Mouse (Mus musculus) heart, postnatal 10 days (tissue): ENCODE data around the gene Khdc1c. TPM values are rescaled to one million over a fixed set of nuclear protein-coding genes. Genes with fewer than 3 reads are reported as not detected.
A peak's percentile ranks its signal among the peaks of the same experiment; 100 is the strongest.
"Not testable (repeated sequence)": the region's sequence is repeated elsewhere in the genome, so short reads cannot be mapped to it uniquely, and the experiment has no call there.

Experiments used
- DNase-seq, 2 experiments: peaks; one replicate each; pipeline ENCODE4 v3.0.0; 2021
- intact Hi-C: fragments of 180-260 bp; cut with DNase I; formaldehyde crosslinking; loops from one replicate; pipeline ENCODE4 v1.15.1; 2025
- total RNA-seq, 2 experiments: library from RNA; stranded (reverse); gene quantifications; 2 replicates each; pipeline ENCODE4 v1.2.3; 2021

The Khdc1c gene
- not detected for total RNA-seq

DNA sequence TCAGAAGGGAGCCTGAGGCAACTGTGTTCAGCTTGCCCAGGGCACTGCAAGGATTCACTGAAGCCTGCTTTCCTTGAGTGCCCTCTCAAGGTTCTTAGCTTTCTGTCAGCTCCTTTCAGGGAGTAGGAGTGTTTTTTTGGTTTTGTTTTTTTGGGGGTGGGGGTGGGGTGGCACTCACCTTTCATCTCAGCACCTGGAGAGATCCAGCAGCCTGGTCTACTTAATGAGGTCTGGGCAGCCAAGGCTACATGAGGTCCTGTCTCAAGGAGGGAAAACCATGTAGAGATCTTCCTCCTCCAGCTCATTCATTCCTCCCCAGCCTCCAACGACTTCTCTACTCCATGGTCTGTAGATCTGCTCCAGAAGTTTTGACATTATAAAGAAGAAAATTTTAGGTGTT, at the start of gene Khdc1c:
TSS of gene Khdc1c (plus strand) at position 301 of the 400 bp plus-strand sequence.
- DNase-seq, intact Hi-C loops: not testable (repeated sequence)

GRCm38 (mm10) chr1:21320271-21320670, 47.9 kb upstream of the Khdc1c start:
- intact Hi-C loops, DNase-seq: not testable (repeated sequence)

GRCm38 (mm10) chr1:21321656-21322055, 46.5 kb upstream of the Khdc1c start:
- intact Hi-C loops = no loop called here
- no peak for DNase-seq

DNA sequence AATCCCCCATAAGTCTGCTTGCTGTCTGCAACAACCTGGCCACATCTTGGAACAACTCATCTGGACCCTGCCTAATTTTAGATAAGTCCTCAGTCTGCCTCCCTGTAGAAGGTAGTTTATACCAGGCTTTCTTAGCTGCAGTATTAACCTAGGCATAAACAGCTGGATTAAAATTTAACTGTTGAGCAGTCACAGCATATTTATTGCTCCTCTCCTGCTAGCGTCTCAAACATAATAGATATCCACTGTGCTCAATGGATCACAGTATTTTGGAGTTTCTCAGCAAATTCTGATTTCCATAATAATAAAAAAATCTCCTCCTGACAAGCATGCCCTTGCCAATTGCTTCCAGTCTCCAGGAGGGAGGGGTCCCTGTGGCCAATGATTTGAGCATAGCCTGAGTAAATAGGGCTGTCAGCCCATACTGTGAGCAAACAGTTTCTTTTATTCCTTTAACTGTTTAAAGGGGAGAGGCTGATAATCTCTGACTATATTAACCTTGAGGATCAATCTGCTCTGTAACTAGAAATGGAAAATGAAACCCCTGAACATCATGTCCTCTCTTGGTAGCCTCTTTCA, 44.0 kb upstream of the Khdc1c start:
- intact Hi-C loops = no loop called here
- DNase-seq = no peak

- DNase-seq = no peak
- intact Hi-C loops = no loop called here
These were observed 43.5 kb upstream of the Khdc1c start for GRCm38 (mm10) chr1:21324633-21325032.

GRCm38 (mm10) chr1:21326733-21327132, 41.4 kb upstream of the Khdc1c start:
- intact Hi-C loops = no loop called here
- DNase-seq = no peak

DNA sequence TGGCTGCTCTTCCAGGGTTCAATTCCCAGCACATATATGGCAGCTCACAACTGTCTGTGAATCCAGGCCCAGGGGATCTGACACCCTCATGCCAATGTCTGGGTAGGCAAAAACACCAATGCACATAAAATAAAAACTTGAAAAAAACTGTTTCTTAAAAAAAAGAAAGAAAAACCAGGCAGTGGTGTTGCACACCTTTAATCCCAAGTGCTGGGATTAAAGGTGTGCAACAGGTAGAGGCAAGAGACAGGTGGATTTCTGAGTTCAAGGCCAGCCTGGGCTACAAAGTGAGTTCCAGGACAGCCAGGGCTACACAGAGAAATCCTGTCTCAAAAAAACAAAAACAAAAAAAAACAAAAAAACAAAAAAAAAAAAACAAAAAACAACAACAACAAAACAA, 37.0 kb upstream of the Khdc1c start:
- intact Hi-C loops, DNase-seq: not testable (repeated sequence)

GRCm38 (mm10) chr1:21333222-21333973, 34.7 kb upstream of the Khdc1c start:
- intact Hi-C loops = no loop called here
- DNase-seq = no peak

GRCm38 (mm10) chr1:21335836-21336235, 32.3 kb upstream of the Khdc1c start:
- intact Hi-C loops = no loop called here
- DNase-seq = no peak

DNA sequence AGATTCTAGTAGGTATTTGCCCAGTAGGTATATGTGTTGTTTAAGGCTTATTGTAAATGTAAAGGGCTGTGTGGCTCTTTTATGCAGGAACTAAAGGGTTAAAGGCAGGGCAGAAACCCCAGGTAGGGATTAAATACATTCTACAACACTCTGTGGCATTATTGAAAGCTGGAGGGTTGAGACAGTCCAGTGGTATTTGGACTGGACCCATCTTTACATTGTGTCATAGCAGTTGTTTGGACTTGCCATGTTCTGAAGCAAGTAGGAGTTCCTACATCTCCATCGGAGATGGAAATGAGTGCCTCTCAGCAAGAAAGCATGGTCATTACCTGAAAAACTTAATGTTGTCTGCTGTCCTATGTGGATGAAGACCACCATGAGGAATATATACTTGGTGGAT, 27.4 kb upstream of the Khdc1c start:
- DNase-seq = no peak
- intact Hi-C loops = loop anchor here (5.0 kb wide), 3 partner anchors 73 to 403 kb away; no protein-coding TSS in a partner anchor

DNA sequence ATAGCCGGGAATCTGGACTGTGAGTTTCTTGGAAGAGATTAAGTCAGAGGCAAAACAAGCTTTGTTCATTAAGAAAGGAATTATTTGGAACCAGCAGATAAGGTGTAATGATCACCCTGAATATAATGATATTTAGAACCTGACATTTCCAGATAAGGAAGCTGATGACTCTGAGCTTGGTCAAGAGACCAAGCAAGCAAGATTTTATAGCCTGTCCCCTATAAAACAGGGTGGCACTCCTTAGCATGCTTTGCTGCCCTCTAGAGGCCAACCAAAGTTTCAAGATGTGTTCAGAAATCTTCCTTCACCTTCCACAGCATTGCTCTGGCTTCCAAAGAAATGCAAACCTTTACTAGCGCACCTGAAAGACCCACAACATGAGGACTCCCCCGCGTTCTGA, 23.9 kb upstream of the Khdc1c start:
- peak; percentile 48 to 78 for DNase-seq
- intact Hi-C loops = loop anchor here (1.0 to 5.0 kb wide), 4 partner anchors 77 to 407 kb away; partner anchors contain the start of gene Tmem14a

DNA sequence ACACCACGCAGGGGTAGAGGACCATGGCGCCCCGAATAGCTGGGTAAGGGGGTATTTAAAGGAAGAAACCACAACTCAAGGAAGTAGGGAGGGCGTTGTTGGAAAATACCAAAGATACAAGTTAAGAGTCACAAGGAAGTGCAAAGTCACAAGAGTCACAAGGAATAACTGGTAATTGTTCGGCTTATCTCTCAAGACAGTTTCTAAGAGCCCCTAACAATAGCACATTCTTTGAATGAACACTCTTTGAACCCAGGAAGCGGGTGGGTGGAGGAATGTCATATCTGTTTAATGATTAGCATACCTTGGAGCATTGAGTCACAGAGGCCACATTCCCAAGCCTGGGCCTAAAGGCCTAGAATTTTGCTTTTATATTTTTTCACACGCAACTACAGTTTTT, 23.4 kb upstream of the Khdc1c start:
- DNase-seq = not testable (repeated sequence)
- intact Hi-C loops = loop anchor here (1.0 to 5.0 kb wide), 4 partner anchors 77 to 407 kb away; partner anchors contain the start of gene Tmem14a

DNA sequence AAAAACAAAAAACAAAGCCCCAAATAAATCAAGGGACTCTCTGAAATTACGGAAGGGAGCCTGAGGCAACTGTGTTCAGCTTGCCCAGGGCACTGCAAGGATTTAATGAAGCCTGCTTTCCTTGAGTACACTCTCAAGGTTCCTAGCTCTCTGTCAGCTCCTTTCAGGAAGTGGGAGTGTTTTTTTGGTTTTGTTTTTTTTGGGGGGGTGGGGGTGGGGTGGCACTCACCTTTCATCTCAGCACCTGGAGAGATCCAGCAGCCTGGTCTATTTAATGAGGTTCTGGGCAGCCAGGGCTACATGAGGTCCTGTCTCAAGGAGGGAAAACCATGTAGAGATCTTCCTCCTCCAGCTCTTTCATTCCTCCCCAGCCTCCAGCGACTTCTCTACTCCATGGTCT, 18.8 kb upstream of the Khdc1c start, which contains the start of gene Khdc1a:
TSS of gene Khdc1a (plus strand) at position 301 of the 400 bp plus-strand sequence.
- intact Hi-C loops = no loop called here
- no peak for DNase-seq

DNA sequence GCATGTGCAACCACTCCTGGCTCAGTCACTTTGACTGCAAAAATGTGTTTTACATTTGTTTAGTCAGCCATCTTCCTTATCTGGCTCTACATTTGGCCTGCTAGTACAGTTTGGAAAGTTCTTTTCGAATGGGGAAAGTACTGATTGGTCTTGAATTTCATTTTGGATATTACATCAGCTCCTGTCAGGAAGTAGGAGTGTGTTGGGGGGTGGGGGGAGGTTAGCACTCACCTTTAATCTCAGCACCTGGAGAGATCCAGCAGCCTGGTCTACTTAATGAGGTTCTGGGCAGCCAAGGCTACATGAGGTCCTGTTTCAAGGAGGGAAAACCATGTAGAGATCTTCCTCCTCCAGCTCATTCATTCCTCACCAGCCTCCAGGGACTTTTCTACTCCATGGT, 15.1 kb downstream of the Khdc1c start, which contains the start of gene Khdc1b:
TSS of gene Khdc1b (plus strand) at position 301 of the 400 bp plus-strand sequence.
- intact Hi-C loops = no loop called here
- no peak for DNase-seq

- intact Hi-C loops = no loop called here
- DNase-seq = no peak
These were observed 23.1 kb downstream of the Khdc1c start for GRCm38 (mm10) chr1:21391138-21391671.

DNA sequence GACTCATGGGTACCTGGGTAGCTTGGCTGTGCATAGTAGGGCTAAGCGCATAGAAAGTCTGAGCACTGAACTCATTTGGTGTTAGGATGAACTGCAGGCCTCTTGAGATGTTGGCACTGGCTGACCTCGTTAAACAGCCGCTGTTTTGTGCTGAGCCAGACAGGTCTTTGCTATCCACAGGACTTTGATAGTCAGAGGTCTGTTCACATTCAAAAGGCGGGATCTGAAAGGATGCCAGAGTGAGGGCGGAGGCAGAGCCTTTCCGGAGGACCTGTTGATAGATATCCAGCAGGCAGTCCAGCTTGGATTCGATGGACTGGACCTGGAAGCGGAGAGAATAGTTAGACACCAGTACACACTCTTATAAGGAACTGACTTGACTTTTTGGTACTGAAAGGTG, 34.7 kb downstream of the Khdc1c start:
- intact Hi-C loops = no loop called here
- DNase-seq = peak; percentile 38 to 39

DNA sequence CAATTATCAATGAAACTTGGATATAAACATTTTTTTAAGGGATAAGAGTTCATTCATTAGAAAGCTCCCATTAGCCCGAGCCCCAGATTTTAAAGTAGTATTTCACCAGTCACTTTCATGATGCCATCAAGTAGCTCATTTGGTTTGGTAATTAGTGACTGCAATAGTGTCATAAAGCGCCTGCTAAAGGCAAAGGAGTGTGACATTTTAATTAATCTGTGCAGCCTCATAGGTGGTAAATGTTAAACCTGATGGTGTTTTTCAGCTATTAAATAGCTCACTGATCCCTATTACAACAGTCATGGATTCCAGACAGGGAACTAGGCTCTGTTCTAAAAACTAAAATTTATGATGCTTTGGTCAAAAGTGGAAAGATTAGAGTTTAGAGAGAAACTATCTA, 39.1 kb downstream of the Khdc1c start:
- intact Hi-C loops = no loop called here
- DNase-seq = no peak

- intact Hi-C loops = loop anchor here (1.0 to 2.0 kb wide), 2 partner anchors 555 to 858 kb away; no protein-coding TSS in a partner anchor
- DNase-seq = peak; percentile 69 to 77
These were observed 43.4 kb downstream of the Khdc1c start for GRCm38 (mm10) chr1:21411331-21412196.

- DNase-seq = no peak
- intact Hi-C loops = no loop called here
These were observed 44.0 kb downstream of the Khdc1c start for GRCm38 (mm10) chr1:21412197-21412555.

GRCm38 (mm10) chr1:21419370-21419769, 51.2 kb downstream of the Khdc1c start:
- intact Hi-C loops = loop anchor here (2.0 kb wide), 1 partner anchor 541 kb away; the partner anchor contains the start of gene Kcnq5
- DNase-seq = peak; percentile 13 to 23
